8 mouse cellular contexts compared by ENCODE assay signal in genomic region chr11:85823181-85823580, GRCm38 (mm10). TPM values are rescaled to one million over a fixed set of nuclear protein-coding genes. Genes with fewer than 3 reads are reported as not detected.
DNase-seq lines count a peak whose midpoint lies in the region; ATAC-seq and TF ChIP-seq lines count a peak whose summit lies in the region.

No protein-coding gene starts in this region.

- TF ChIP-seq CTCF in bone marrow, adult 2 months (IDR thresholded peaks at IDR 0.05; ENCODE audit: control insufficient read depth, insufficient read depth, low read length): peak; percentile 93
- TF ChIP-seq CTCF in intestine, postnatal 0 days (IDR thresholded peaks at IDR 0.05; ENCODE audit: low read depth): peak; percentile 98

- no peaks in the 10 kb centered on the region for H3K4me1 ChIP-seq in bone marrow, adult 2 months (ENCODE audit: control insufficient read depth, insufficient read depth, low read length)
- H3K4me1 ChIP-seq in intestine, postnatal 0 days (replicated peaks; ENCODE audit: control insufficient read depth, insufficient read depth, low read length): peaks cover 4% of the 10 kb centered on the region
- H3K4me1 ChIP-seq in lung, embryonic 16.5 days (replicated peaks; ENCODE audit: control insufficient read depth, insufficient read depth, low read length): peaks cover 35% of the 10 kb centered on the region
- no peaks in the 10 kb centered on the region for H3K4me1 ChIP-seq in hindbrain, embryonic 14.5 days (replicated peaks; ENCODE audit: control insufficient read depth, insufficient read depth, low read length)

- no peaks in the 10 kb centered on the region for H3K9me3 ChIP-seq in intestine, postnatal 0 days (ENCODE audit: control insufficient read depth)
- H3K9me3 ChIP-seq in lung, embryonic 16.5 days (ENCODE audit: control insufficient read depth, low read length): no peaks in the 10 kb centered on the region
- no peaks in the 10 kb centered on the region for H3K9me3 ChIP-seq in hindbrain, embryonic 14.5 days (ENCODE audit: control insufficient read depth, low read length)

- ATAC-seq in erythroid progenitor cell, adult 5-6 weeks (replicated peaks; ENCODE audit: low FRiP score, poor library complexity, severe bottlenecking): peak; percentile 71
- ATAC-seq in intestine, postnatal 0 days: no peak
- ATAC-seq in lung, embryonic 16.5 days (ENCODE audit: low read depth): peak; percentile 65
- ATAC-seq in hindbrain, embryonic 14.5 days (ENCODE audit: low FRiP score): no peak

- H3K4me2 ChIP-seq in intestine, postnatal 0 days (replicated peaks; ENCODE audit: low read depth): no peak overlapping the region
- H3K4me2 ChIP-seq in lung, embryonic 16.5 days (ENCODE audit: low read depth, low read length): no peak overlapping the region
- no peak overlapping the region for H3K4me2 ChIP-seq in hindbrain, embryonic 14.5 days (replicated peaks)

- H3K4me3 ChIP-seq in bone marrow, adult 2 months (replicated peaks; ENCODE audit: control insufficient read depth, low read depth, low read length): no peak overlapping the region
- no peak overlapping the region for H3K4me3 ChIP-seq in intestine, postnatal 0 days (ENCODE audit: low read depth, low read length)
- H3K4me3 ChIP-seq in lung, embryonic 16.5 days (ENCODE audit: low read length): no peak overlapping the region
- H3K4me3 ChIP-seq in hindbrain, embryonic 14.5 days (replicated peaks; ENCODE audit: low read length): no peak overlapping the region

- no peak overlapping the region for H3K9ac ChIP-seq in intestine, postnatal 0 days (ENCODE audit: low read depth, low read length)
- H3K9ac ChIP-seq in lung, embryonic 16.5 days (ENCODE audit: low read length): 0 out of 2 replicates have a peak overlapping the region, but pooled peaks have one; percentile 17
- H3K9ac ChIP-seq in hindbrain, embryonic 14.5 days: no peak overlapping the region

- DNase-seq in right cerebral cortex, adult 18-20 months: peak; percentile 53
- no peak for DNase-seq in right cerebral cortex, postnatal 36 days (ENCODE audit: low spot score in 2 of 2)
- peak; percentile 39 to 66 for DNase-seq in spleen, adult 18-20 months
- DNase-seq in hindbrain, embryonic 14.5 days (ENCODE audit: low spot score): no peak

- H3K27me3 ChIP-seq in intestine, postnatal 0 days (replicated peaks; ENCODE audit: control insufficient read depth, insufficient read depth, low read length): no peaks in the 10 kb centered on the region
- H3K27me3 ChIP-seq in lung, embryonic 16.5 days (ENCODE audit: control insufficient read depth, insufficient read depth, low read depth, low read length): peaks cover 3% of the 10 kb centered on the region; the same call in 1 of the 2 replicates
- H3K27me3 ChIP-seq in hindbrain, embryonic 14.5 days (ENCODE audit: control insufficient read depth, insufficient read depth, low read length): peaks cover 50% of the 10 kb centered on the region

- WGBS in bone marrow, adult 2 months: 15% methylated on average over 6 of the region's 6 CpGs
- 16% methylated on average over 6 of the region's 6 CpGs for WGBS in intestine, postnatal 0 days
- WGBS in lung, embryonic 16.5 days: 8% methylated on average over 6 of the region's 6 CpGs
- WGBS in hindbrain, embryonic 14.5 days: 14% methylated on average over 6 of the region's 6 CpGs

- no peak for TF ChIP-seq POLR2A in bone marrow, adult 2 months (IDR thresholded peaks at IDR 0.05; ENCODE audit: borderline replicate concordance, control insufficient read depth, low read depth, low read length)

- H3K27ac ChIP-seq in bone marrow, adult 2 months (ENCODE audit: control insufficient read depth, insufficient read depth, low read depth, low read length, poor library complexity): no peak overlapping the region
- no peak overlapping the region for H3K27ac ChIP-seq in intestine, postnatal 0 days (ENCODE audit: low read depth, low read length)
- 0 out of 2 replicates have a peak overlapping the region, but pooled peaks have one; percentile 15 for H3K27ac ChIP-seq in lung, embryonic 16.5 days (ENCODE audit: low read length)
- no peak overlapping the region for H3K27ac ChIP-seq in hindbrain, embryonic 14.5 days

- no peaks in the 10 kb centered on the region for H3K36me3 ChIP-seq in intestine, postnatal 0 days (ENCODE audit: control insufficient read depth, insufficient read depth)
- no peaks in the 10 kb centered on the region for H3K36me3 ChIP-seq in lung, embryonic 16.5 days (ENCODE audit: control insufficient read depth, insufficient read depth, low read length)
- no peaks in the 10 kb centered on the region for H3K36me3 ChIP-seq in hindbrain, embryonic 14.5 days (replicated peaks; ENCODE audit: control insufficient read depth, insufficient read depth)

RNA-seq across cellular contexts. Expression of gene Tbx2, which starts 9.2 kb away (rescaled TPM):
- 1.6 and 2.6 TPM in 2 replicates for polyA plus RNA-seq in bone marrow, adult 2 months (2011; ENCODE audit: insufficient read depth, insufficient read length, low replicate concordance, missing spikeins)
- total RNA-seq in erythroid progenitor cell, adult 5-6 weeks (2015; ENCODE audit: low replicate concordance): 1.1 TPM in 1 of 2 replicates, not detected in the other
- 1.4 TPM in 1 of 2 replicates, not detected in the other for total RNA-seq in erythroid progenitor cell, adult 5-6 weeks (2017; ENCODE audit: low replicate concordance)
- 3.0 and 3.3 TPM in 2 replicates for polyA plus RNA-seq in intestine, postnatal 0 days (2015; fragmentation: Nextera tagmentation; extraction: Ambion mirVana)
- polyA plus RNA-seq in lung, embryonic 16.5 days (2015; fragmentation: Nextera tagmentation; extraction: Ambion mirVana): 24.6 and 25.1 TPM in 2 replicates
- 2.3 and 2.8 TPM in 2 replicates for polyA plus RNA-seq in hindbrain, embryonic 14.5 days (2014; fragmentation: Nextera tagmentation; extraction: Ambion mirVana)

RNA-seq across cellular contexts. Expression of gene Gm11444, which starts 27.0 kb away (rescaled TPM):
- polyA plus RNA-seq in bone marrow, adult 2 months (2011; ENCODE audit: insufficient read depth, insufficient read length, low replicate concordance, missing spikeins): not detected in 2 replicates
- total RNA-seq in erythroid progenitor cell, adult 5-6 weeks (2015; ENCODE audit: low replicate concordance): not detected in 2 replicates
- not detected in 2 replicates for total RNA-seq in erythroid progenitor cell, adult 5-6 weeks (2017; ENCODE audit: low replicate concordance)
- polyA plus RNA-seq in intestine, postnatal 0 days (2015; fragmentation: Nextera tagmentation; extraction: Ambion mirVana): not detected in 2 replicates
- polyA plus RNA-seq in lung, embryonic 16.5 days (2015; fragmentation: Nextera tagmentation; extraction: Ambion mirVana): not detected in 2 replicates
- polyA plus RNA-seq in hindbrain, embryonic 14.5 days (2014; fragmentation: Nextera tagmentation; extraction: Ambion mirVana): not detected in 2 replicates

Comparison
In these comparisons a context has a peak if more than half of its experiments do, and no peak if none do; other contexts are left out.
1. DNase-seq: peak in right cerebral cortex, adult 18-20 months (single experiment) and spleen, adult 18-20 months (2 of 2); none in right cerebral cortex, postnatal 36 days (0 of 2) and hindbrain, embryonic 14.5 days (single experiment).
2. ATAC-seq: peak in erythroid progenitor cell, adult 5-6 weeks (single experiment) and lung, embryonic 16.5 days (single experiment); none in intestine, postnatal 0 days (single experiment) and hindbrain, embryonic 14.5 days (single experiment).